Mouse (Mus musculus): ENCODE results near the gene Car14.

Gene Car14

DNA sequence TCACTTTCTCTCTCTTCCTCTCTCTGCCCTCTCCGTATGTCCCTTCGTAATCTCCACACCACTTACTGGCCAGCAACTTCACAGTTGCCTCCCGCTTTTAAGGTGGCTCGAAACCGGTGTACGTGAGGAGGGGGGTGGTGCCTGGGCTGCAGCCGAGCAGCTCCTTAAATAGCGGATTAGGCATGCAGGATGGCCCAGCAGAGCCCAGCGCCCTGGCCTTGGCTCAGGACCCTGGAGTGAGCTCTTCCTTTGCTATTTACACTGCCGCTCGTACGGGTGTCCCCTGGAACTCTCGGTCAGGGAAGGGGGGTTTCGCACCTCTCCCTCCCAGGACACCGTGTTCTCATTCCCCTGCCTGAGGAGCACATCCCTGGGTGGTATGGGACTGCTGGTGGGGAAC, at the start of gene Car14:
TSS of gene Car14 (minus strand) at position 124 of the 400 bp plus-strand sequence.
- DNase-seq (ENCODE audit: low read depth), result no peak

- DNase-seq (ENCODE audit: low read depth), result no peak
Measured at GRCm38 (mm10) chr3:95953522-95953921, 49.0 kb upstream of the Car14 start.

DNA sequence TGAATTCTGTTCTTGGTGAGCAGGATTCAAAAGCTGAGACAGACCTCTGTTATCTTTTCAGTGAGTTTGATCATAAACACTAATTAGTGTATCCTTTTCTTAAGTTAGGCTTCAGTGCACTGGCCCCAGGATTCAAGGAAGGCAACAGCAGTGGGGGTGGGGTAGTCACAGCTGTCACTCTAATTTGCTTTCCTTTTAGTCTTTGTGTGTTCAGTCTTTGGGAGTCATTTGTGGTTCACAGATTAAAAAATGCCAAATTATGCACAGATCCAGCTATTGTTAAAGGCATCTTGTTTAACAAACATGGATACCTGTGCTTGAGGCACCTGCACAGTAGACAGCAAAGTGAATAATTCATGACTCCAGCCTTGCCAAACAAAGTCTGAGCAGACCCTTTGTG, 48.5 kb upstream of the Car14 start:
- no peak for DNase-seq (ENCODE audit: low read depth)

DNA sequence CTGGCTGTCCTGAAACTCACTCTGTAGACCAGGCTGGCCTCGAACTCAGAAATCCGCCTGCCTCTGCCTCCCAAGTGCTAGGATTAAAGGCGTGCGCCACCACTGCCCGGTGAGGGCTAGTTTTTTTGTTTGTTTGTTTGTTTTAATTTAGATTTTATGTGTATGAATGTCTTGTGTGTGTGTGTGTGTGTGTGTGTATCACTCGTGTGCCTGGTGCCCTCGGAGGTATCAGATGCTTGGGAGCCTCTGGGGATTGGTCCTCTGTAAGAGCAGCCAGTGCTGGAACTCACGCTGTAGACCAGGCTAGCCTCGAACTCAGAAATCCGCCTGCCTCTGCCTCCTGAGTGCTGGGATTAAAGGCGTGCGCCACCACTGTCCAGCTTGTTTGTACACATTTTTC, 47.1 kb upstream of the Car14 start:
- peak; percentile 50 for DNase-seq (ENCODE audit: low read depth)

DNA sequence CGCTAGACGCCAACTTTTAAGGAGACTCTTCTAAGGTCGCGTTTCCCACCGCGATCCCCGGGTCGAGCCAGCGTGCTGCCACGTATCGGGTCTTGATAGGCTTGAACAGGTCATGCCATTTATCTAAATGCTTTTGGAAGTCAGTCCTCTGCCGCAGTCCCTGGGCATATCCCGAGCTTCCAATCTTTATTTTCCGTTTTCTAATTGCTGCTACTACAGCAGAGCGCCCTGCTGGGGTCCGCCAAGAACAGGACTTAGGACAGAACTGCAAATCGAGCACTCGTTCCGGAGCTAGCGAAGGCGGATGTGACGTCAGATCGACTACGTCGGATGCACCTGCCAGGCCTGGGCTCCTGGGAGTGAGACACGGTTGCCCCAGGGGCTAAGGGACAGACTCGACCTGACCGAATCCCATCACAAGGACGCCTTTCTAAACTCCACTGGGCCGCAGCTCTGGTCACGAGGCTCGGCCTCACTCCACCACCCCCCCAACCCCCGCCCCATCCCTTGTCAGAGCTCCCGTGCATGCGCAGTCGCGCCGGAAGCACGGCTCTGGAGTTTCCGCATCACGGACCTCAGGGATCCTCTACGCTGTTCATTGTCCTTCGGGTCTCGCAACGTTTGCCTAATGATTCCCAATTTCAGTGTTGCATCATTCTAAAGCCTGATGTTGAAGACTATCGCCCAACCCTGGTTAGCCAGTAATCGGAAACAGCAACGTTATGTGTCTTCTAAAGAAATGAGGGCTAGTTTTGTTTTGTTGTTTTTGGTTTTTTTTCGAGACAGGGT, 46.5 kb upstream of the Car14 start:
- peak; percentile 97 for DNase-seq (ENCODE audit: low read depth)

DNA sequence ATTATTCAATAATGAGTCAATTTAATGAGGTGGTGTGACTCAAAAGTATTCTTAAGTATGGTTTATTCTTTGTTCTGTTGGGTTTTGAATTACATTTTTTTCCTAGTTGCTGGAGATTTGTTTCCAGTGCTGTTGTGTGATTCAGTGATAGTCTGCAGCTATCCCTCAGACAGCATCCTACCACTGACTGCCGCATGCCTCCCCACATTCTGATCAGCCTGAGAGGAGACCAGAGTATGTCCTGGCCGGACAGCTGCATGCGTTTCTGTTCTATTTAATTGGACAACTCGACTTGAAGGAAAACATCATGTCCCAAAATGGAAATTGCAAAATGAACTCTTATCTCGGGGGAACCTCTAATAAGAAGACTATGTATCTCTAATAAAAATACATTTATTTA, 43.8 kb upstream of the Car14 start:
- no peak for DNase-seq (ENCODE audit: low read depth)

DNA sequence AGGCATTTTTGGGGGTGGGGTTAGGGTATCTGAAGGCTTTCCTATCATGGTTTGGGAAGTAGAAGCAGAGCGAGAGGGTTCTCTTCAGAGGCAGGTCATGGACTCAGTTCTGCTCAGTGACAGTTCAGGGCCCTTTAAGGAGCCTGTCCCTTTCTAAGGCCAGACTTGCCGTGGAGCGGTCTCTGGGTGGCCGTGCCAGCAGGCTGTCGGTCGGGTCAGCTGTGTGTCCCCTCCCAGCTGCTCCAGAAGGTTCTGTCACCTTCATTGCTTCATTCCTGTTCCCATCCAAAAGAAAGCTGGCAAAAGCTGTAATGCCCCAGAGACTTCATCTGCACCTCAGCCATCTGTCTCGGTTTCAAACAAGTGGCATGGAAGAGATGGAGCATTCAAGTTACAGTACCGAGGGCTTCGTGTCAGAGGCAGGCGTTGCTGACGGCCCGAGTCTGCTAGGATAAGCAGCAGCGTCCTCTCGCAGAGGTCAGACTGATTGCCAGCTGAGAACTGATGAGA, 41.3 kb upstream of the Car14 start:
- no peak for DNase-seq (ENCODE audit: low read depth)

GRCm38 (mm10) chr3:95944742-95945141, 40.3 kb upstream of the Car14 start:
- no peak for DNase-seq (ENCODE audit: low read depth)

- no peak for DNase-seq (ENCODE audit: low read depth)
Measured at GRCm38 (mm10) chr3:95943226-95943625, 38.7 kb upstream of the Car14 start.

- no peak for DNase-seq (ENCODE audit: low read depth)
Measured at GRCm38 (mm10) chr3:95942749-95943148, 38.3 kb upstream of the Car14 start.

DNA sequence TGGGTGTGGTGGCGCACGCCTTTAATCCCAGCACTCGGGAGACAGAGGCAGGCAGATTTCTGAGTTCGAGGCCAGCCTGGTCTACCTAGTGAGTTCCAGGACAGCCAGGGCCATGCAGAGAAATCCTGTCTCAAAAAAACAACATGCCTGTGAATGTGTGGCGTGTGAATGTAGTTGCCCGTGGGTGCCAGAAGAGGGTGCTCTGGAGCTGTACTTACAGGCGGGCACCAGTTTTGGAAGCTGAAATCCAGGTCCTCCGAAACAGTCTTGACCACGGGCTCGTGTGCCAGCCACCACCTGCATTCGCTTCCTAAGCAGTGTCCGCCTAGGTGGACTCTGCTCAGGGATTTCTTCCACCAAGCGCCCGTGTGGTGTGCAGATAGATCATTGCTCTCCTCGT, 34.3 kb upstream of the Car14 start:
- DNase-seq (ENCODE audit: low read depth), result no peak

- no peak for DNase-seq (ENCODE audit: low read depth)
Measured at GRCm38 (mm10) chr3:95938217-95938616, 33.7 kb upstream of the Car14 start.

- no peak for DNase-seq (ENCODE audit: low read depth)
Measured at GRCm38 (mm10) chr3:95934448-95934847, 30.0 kb upstream of the Car14 start.

DNA sequence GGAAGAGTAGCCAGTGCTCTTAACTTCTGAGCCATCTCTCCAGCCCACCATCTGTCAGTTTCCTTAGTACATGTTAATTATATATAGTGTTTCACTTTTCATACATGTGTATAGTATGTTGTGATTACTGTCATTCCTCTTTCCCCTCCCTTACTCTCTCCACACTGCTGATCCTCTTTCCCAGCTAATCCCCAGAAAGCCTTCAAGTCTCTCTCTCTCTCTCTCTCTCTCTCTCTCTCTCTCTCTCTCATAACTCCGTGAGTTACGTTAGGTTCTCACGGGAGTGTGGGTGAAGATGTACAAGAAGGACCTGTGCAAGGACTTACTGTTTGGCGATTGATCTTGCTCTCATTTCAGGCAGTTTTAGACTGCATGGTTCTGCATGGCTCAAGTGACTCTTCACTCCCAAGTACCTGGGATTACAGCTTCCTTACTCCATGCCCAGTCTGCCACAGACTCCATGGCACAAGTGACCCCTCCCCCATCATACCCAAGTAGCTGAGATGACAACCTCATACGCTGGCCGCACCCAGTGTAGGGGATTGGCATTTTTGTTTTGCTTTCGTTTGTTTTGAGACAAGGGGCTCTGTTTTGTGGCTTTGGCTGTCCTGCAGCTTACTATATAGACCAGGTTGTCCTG, 28.7 kb upstream of the Car14 start:
- DNase-seq (ENCODE audit: low read depth), result no peak

GRCm38 (mm10) chr3:95932566-95932965, 28.1 kb upstream of the Car14 start:
- DNase-seq (ENCODE audit: low read depth), result no peak

GRCm38 (mm10) chr3:95932157-95932556, 27.7 kb upstream of the Car14 start:
- DNase-seq (ENCODE audit: low read depth), result peak; percentile 23

DNA sequence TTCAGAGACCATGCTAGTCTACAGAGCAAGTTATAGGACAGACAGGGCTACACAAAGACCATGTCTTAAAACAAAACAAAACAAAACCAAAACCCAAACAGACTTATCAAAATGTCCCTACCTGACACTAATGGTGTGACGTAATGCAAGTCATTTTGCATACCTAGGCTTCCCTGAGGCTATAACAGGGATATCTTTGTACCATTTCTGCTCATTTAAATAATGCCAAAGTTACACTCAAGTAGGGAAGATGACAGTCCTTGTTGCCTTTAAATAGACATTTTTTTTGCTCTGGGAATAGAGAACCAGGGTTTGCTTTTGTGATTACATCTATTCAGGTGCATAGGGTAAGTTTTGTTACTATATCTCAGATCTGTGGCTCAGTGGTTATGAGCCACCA, 27.0 kb upstream of the Car14 start:
- peak; percentile 35 for DNase-seq (ENCODE audit: low read depth)

GRCm38 (mm10) chr3:95930471-95930789, 25.9 kb upstream of the Car14 start:
- DNase-seq (ENCODE audit: low read depth), result peak; percentile 60

GRCm38 (mm10) chr3:95929581-95930470, 25.3 kb upstream of the Car14 start:
- DNase-seq (ENCODE audit: low read depth), result peak; percentile 67

DNA sequence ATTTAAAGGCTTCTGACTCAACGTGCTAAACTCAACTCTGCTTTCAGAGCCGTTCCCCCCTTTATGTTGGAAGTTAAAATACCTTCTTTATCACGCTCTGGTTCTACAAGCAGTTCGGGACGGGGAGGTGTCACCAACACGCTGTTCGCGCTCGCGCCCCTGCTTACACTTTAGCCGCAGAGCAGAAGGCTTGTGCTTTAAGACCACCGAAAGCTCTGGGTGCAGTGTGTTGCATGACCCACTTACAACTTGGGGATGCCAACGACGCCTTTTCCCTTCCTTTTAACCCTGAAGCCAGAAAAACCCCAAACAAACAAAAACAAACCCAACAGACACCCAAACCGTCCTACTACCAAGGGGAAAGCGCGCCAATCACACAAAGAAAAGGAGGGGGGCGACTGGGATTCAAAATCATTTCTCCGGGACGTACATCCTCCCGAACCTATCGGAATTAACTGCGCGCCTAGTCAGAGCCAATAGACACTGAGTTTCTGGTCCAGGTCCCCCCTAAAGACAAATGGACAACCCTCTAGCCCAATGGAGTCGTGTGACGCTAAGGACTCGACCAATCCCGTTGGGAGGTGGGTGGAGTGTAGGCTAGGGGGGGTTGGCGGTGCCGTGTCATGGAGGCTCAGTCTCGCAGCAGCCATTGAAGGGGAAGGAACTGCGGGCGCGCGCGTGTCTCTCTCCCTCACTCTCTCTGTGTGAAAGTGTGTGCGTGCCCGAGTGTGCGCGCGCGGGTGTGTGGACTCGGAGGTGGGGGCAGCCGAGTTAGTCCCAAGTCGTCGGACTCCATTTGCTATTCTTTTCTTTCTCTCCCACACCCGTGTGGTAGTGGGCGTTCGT, 24.4 kb upstream of the Car14 start, which contains the start of gene Anp32e:
TSS of gene Anp32e (plus strand) at position 589 of the 846 bp plus-strand sequence.
- peak; percentile 98 for DNase-seq (ENCODE audit: low read depth)

- peak; percentile 30 for DNase-seq (ENCODE audit: low read depth)
Measured at GRCm38 (mm10) chr3:95928261-95928657, 23.8 kb upstream of the Car14 start.

- no peak for DNase-seq (ENCODE audit: low read depth)
Measured at GRCm38 (mm10) chr3:95925087-95925486, 20.6 kb upstream of the Car14 start.

Measured in naive thymus-derived CD4-positive, alpha-beta T cell, adult 2 months (primary cell).